Mouse (Mus musculus) lung, embryonic 14.5 days (tissue): Measurements from ENCODE around the gene Olfr648. TPM values are rescaled to one million over a fixed set of nuclear protein-coding genes. Genes with fewer than 3 reads are reported as not detected.

Experiments used
- ATAC-seq: fragments of 200-750 bp; cut with Nextera tagmentation; 2 replicates; pipeline ENCODE4 v1.8.0; 2017; ENCODE audit warnings: mild to moderate bottlenecking, moderate TSS enrichment, moderate library complexity; ENCODE audit not compliant: insufficient read depth
- DNase-seq: peaks from one replicate; pipeline ENCODE4 v3.0.0-alpha.2; 2015
- H3K27ac ChIP-seq: fragments of 300-500 bp; sonication (generic); 2 replicates; pipeline ENCODE4 v1.5.1; 2014; ENCODE audit warnings: low read depth, mild to moderate bottlenecking, moderate library complexity
- H3K27me3 ChIP-seq: fragments of 300-500 bp; sonication (generic); 2 replicates; pipeline ENCODE4 v1.6.1; 2014; ENCODE audit warnings: low read length, control low read depth; ENCODE audit not compliant: insufficient read depth
- H3K36me3 ChIP-seq: fragments of 300-500 bp; sonication (generic); 2 replicates; pipeline ENCODE4 v1.6.1; 2014; ENCODE audit warnings: control low read depth; ENCODE audit not compliant: insufficient read depth
- H3K4me1 ChIP-seq: fragments of 300-500 bp; sonication (generic); 2 replicates; pipeline ENCODE4 v1.6.1; 2014; ENCODE audit warnings: antibody characterized with exemption, control low read depth; ENCODE audit not compliant: insufficient read depth
- H3K4me2 ChIP-seq: fragments of 300-500 bp; sonication (generic); 2 replicates; pipeline ENCODE4 v1.6.1; 2014; ENCODE audit warnings: mild to moderate bottlenecking
- H3K4me3 ChIP-seq: fragments of 300-500 bp; sonication (generic); 2 replicates; pipeline ENCODE4 v1.5.1; 2014; ENCODE audit warnings: low read depth, low read length
- H3K9ac ChIP-seq: fragments of 300-500 bp; sonication (generic); 2 replicates; pipeline ENCODE4 v1.6.1; 2014
- H3K9me3 ChIP-seq: fragments of 300-500 bp; sonication (generic); 2 replicates; pipeline ENCODE4 v1.6.1; 2016; ENCODE audit warnings: low read depth, low read length, control low read depth
- CTCF ChIP-seq: IDR thresholded peaks from 2 replicates; pipeline ENCODE4 v1.5.1; 2016; ENCODE audit warnings: antibody characterized with exemption, low read depth
- WGBS: fragments of 180-500 bp; shearing (Covaris S2); extraction: QIAGEN DNeasy Blood & Tissue Kit; methylation state at CpG from one replicate; pipeline ENCODE4 v1.1.7; 2014; 5-methylcytosine and 5-hydroxymethylcytosine counted together
- polyA plus RNA-seq: library from polyadenylated mRNA; unstranded; fragments of >200 nt; fragmentation: Nextera tagmentation; extraction: Ambion mirVana; gene quantifications from 2 replicates; pipeline ENCODE4 v1.2.1, GENCODE M21; 2014

Olfr648 gene
- polyA plus RNA-seq, 1 experiment from 2014 or later: 0.32 TPM

GRCm38 (mm10) chr7:104150456-104150855, 32.7 kb downstream of the Olfr648 start, which contains the start of gene Ubqlnl:
Gene Ubqlnl (minus strand): TSS chr7:104150556.
- Histone ChIP-seq H3K27me3 (no peaks in the 10 kb centered on the region), H3K9ac (no peak within 1 kb of the TSS), H3K9me3 (no peaks in the 10 kb centered on the region), H3K4me1 (no peaks in the 10 kb centered on the region), H3K4me3 (no peak within 1 kb of the TSS), H3K36me3 (no peaks in the 10 kb centered on the region), H3K27ac (no peak within 1 kb of the TSS), H3K4me2 (no peak within 1 kb of the TSS)
- no peak for ATAC-seq
- no peak for DNase-seq
- WGBS: 83% methylated on average over 2 of the region's 2 CpGs
- no peak for TF ChIP-seq CTCF

GRCm38 (mm10) chr7:104143179-104143578, 40.0 kb downstream of the Olfr648 start, which contains the start of gene Ubqln3:
Gene Ubqln3 (minus strand): TSS chr7:104143279.
- TF ChIP-seq CTCF: no peak
- no peaks in the 10 kb centered on the region for H3K9me3 ChIP-seq
- 73% methylated on average over 3 of the region's 3 CpGs for WGBS
- no peaks in the 10 kb centered on the region for H3K36me3 ChIP-seq
- H3K27ac ChIP-seq: no peak within 1 kb of the TSS
- ATAC-seq (no peak), DNase-seq (no peak)
- H3K9ac ChIP-seq: no peak within 1 kb of the TSS
- no peaks in the 10 kb centered on the region for H3K4me1 ChIP-seq
- H3K27me3 ChIP-seq: no peaks in the 10 kb centered on the region
- H3K4me3 ChIP-seq: no peak within 1 kb of the TSS
- no peak within 1 kb of the TSS for H3K4me2 ChIP-seq

- 66% methylated on average over 5 of the region's 5 CpGs for WGBS
- Histone ChIP-seq H3K4me2 (no peak within 1 kb of the TSS), H3K9me3 (no peaks in the 10 kb centered on the region), H3K27ac (no peak within 1 kb of the TSS), H3K36me3 (no peaks in the 10 kb centered on the region), H3K4me1 (no peaks in the 10 kb centered on the region), H3K27me3 (no peaks in the 10 kb centered on the region), H3K4me3 (no peak within 1 kb of the TSS), H3K9ac (no peak within 1 kb of the TSS)
- ATAC-seq (no peak), DNase-seq (peak; percentile 19)
- no peak for TF ChIP-seq CTCF
These were observed 45.9 kb downstream of the Olfr648 start, which contains the start of gene Olfr643 for GRCm38 (mm10) chr7:104137305-104137704. Gene Olfr643 (minus strand): TSS chr7:104137405.

GRCm38 (mm10) chr7:104129726-104130125, 53.5 kb downstream of the Olfr648 start, which contains the start of gene Ubqln5:
Gene Ubqln5 (minus strand): TSS chr7:104129826.
- WGBS: 90% methylated on average over 5 of the region's 5 CpGs
- Histone ChIP-seq H3K4me2 (no peak within 1 kb of the TSS), H3K27me3 (no peaks in the 10 kb centered on the region), H3K9ac (no peak within 1 kb of the TSS), H3K4me3 (no peak within 1 kb of the TSS), H3K4me1 (no peaks in the 10 kb centered on the region), H3K9me3 (no peaks in the 10 kb centered on the region), H3K27ac (no peak within 1 kb of the TSS), H3K36me3 (no peaks in the 10 kb centered on the region)
- no peak for ATAC-seq
- no peak for DNase-seq
- TF ChIP-seq CTCF: no peak

Other genes with a start within 250 kb of the Olfr648 start
- gene Olfr632, start 249.0 kb downstream of the Olfr648 start, polyA plus RNA-seq: not detected in 2 replicates
- gene Olfr633, start 239.0 kb downstream of the Olfr648 start, polyA plus RNA-seq: not detected in 2 replicates
- gene Olfr635, start 212.2 kb downstream of the Olfr648 start, polyA plus RNA-seq: not detected in 2 replicates
- gene Olfr638, start 184.6 kb downstream of the Olfr648 start, polyA plus RNA-seq: not detected in 2 replicates
- not detected in 2 replicates for gene Olfr639, start 166.1 kb downstream of the Olfr648 start, polyA plus RNA-seq
- gene Olfr640, start 157.8 kb downstream of the Olfr648 start, polyA plus RNA-seq: not detected in 2 replicates
- gene Olfr641, start 147.9 kb downstream of the Olfr648 start, polyA plus RNA-seq: not detected in 2 replicates
- gene Olfr642, start 130.7 kb downstream of the Olfr648 start, polyA plus RNA-seq: not detected in 2 replicates
- not detected in 2 replicates for gene 4930516K23Rik, start 121.9 kb downstream of the Olfr648 start, polyA plus RNA-seq
- gene Olfr644, start 111.5 kb downstream of the Olfr648 start, polyA plus RNA-seq: not detected in 2 replicates
- not detected in 2 replicates for gene Olfr645, start 97.9 kb downstream of the Olfr648 start, polyA plus RNA-seq
- gene Olfr646, start 78.5 kb downstream of the Olfr648 start, polyA plus RNA-seq: not detected in 2 replicates
- not detected in 2 replicates for gene Ubqln5, start 53.6 kb downstream of the Olfr648 start, polyA plus RNA-seq
- gene Olfr643, start 46.0 kb downstream of the Olfr648 start, polyA plus RNA-seq: not detected in 2 replicates
- not detected in 2 replicates for gene Ubqln3, start 40.1 kb downstream of the Olfr648 start, polyA plus RNA-seq
- gene Ubqlnl, start 32.8 kb downstream of the Olfr648 start, polyA plus RNA-seq: not detected in 2 replicates
- 0.08 TPM in 1 of 2 replicates, not detected in the other for gene Olfm5, start 18.6 kb downstream of the Olfr648 start, polyA plus RNA-seq
- gene Olfr649, start 12.6 kb upstream of the Olfr648 start, polyA plus RNA-seq: not detected in 2 replicates
- gene Trim6, start 35.4 kb upstream of the Olfr648 start, polyA plus RNA-seq: 0.62 and 1.1 TPM in 2 replicates
- 1.4 and 1.6 TPM in 2 replicates for gene Trim34a, start 61.1 kb upstream of the Olfr648 start, polyA plus RNA-seq
- 0.28 and 0.30 TPM in 2 replicates for gene Trim5, start 104.7 kb upstream of the Olfr648 start, polyA plus RNA-seq
- 3.2 and 3.6 TPM in 2 replicates for gene Trim12a, start 132.1 kb upstream of the Olfr648 start, polyA plus RNA-seq
- not detected in 2 replicates for gene Trim34b, start 146.1 kb upstream of the Olfr648 start, polyA plus RNA-seq
- 1.0 and 1.4 TPM in 2 replicates for gene Trim12c, start 170.0 kb upstream of the Olfr648 start, polyA plus RNA-seq
- 0.04 and 0.11 TPM in 2 replicates for gene Trim30b, start 186.5 kb upstream of the Olfr648 start, polyA plus RNA-seq
- gene Trim30c, start 217.4 kb upstream of the Olfr648 start, polyA plus RNA-seq: 0.24 and 0.32 TPM in 2 replicates